7 mouse cellular contexts compared by ENCODE assay signal in the genomic region with DNA sequence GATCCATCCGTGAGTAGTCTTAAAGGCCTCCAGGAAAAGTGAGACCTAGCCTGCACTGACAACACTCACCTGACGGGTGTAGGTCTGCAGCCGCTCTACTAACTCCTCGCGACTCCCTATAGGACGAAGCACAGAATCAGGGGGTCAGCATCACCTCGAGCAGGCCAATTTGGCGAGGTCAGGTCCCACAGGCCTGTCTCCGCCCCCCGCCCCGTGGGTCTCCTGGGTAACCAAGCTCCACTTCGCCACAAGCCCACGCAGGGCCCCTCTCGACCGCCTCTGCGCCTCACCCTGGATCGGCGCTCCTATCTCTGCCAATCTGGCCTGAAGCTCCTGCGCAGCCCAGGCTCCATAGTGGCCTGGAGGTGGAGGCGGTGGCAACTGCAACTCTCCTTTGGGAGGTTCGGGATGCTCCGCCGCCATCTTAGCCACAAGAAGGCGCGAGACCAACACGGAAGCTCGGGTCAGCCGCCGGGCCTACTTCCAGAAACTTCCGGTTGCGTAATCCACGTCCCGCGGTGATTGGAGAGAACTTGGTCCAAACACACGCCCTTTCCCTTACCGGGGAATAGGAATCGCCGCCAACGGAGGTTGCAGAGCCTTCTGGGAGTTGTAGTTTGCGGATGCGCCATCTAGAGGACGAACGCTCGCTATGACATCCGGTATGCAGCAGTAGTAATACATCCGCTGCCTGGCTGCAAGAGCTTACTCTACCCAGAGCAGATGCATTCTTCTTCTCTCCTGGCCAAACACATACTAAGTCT. TPM values are rescaled to one million over a fixed set of nuclear protein-coding genes. Genes with fewer than 3 reads are reported as not detected.
A peak's percentile ranks its signal among the peaks of the same experiment; 100 is the strongest.
DNase-seq lines count a peak whose midpoint lies in the region; ATAC-seq lines count a peak whose summit lies in the region.

TSS of gene Sf3b2 (minus strand) at position 484 of the 764 bp plus-strand sequence.

- peak within 1 kb of the TSS; percentile 82 for H3K4me2 ChIP-seq in intestine, embryonic 15.5 days (replicated peaks)

- peak; percentile 98 for ATAC-seq in intestine, embryonic 15.5 days

- DNase-seq in adrenal gland, adult 2 months: peak; percentile 99
- peak; percentile 99 for DNase-seq in embryo, embryonic 11.5 days (ENCODE audit: low read depth, low spot score)
- peak; percentile 97 to 98 for DNase-seq in gastrocnemius, postnatal 36 days
- DNase-seq in left cerebral cortex, postnatal 25 days (ENCODE audit: low spot score in 2 of 2): peak; percentile 98 to 100
- DNase-seq in midbrain, embryonic 10.5 days (ENCODE audit: low spot score): peak; percentile 98
- DNase-seq in right cerebral cortex, postnatal 4 days: peak; percentile 97

- H3K9ac ChIP-seq in intestine, embryonic 15.5 days: peak within 1 kb of the TSS; percentile 91

- no peaks in the 10 kb centered on the region for H3K27me3 ChIP-seq in intestine, embryonic 15.5 days (replicated peaks)
- no peaks in the 10 kb centered on the region for H3K27me3 ChIP-seq in midbrain, embryonic 10.5 days (ENCODE audit: low read depth, poor library complexity, severe bottlenecking)

- H3K36me3 ChIP-seq in intestine, embryonic 15.5 days: peaks cover 20% of the 10 kb centered on the region
- H3K36me3 ChIP-seq in midbrain, embryonic 10.5 days: peaks cover 43% of the 10 kb centered on the region

- H3K4me1 ChIP-seq in intestine, embryonic 15.5 days (replicated peaks): peaks cover 23% of the 10 kb centered on the region
- H3K4me1 ChIP-seq in midbrain, embryonic 10.5 days: peaks cover 53% of the 10 kb centered on the region

- intact Hi-C loops in gastrocnemius, postnatal 36 days (cut with DNase I): no loop called here
- intact Hi-C loops in left cerebral cortex, postnatal 25 days (cut with DNase I): loop anchor here (1.0 to 5.0 kb wide), 2 partner anchors 22 to 72 kb away; partner anchors contain the start of genes Banf1, Eif1ad and Pacs1

- no peaks in the 10 kb centered on the region for H3K9me3 ChIP-seq in intestine, embryonic 15.5 days
- no peaks in the 10 kb centered on the region for H3K9me3 ChIP-seq in midbrain, embryonic 10.5 days (replicated peaks)

- H3K27ac ChIP-seq in intestine, embryonic 15.5 days: peak within 1 kb of the TSS; percentile 77
- H3K27ac ChIP-seq in midbrain, embryonic 10.5 days (replicated peaks): peak within 1 kb of the TSS; percentile 96

- WGBS in intestine, embryonic 15.5 days: under 1% methylated on average over 46 of the region's 46 CpGs
- WGBS in midbrain, embryonic 10.5 days: under 1% methylated on average over 46 of the region's 46 CpGs

- H3K4me3 ChIP-seq in intestine, embryonic 15.5 days (replicated peaks): peak within 1 kb of the TSS; percentile 94
- peak within 1 kb of the TSS; percentile 95 for H3K4me3 ChIP-seq in midbrain, embryonic 10.5 days

RNA-seq across cellular contexts. Expression of gene Sf3b2, which starts in this region (rescaled TPM):
- total RNA-seq in adrenal gland, adult 2 months (2021): 100 to 1,000 TPM; 165 to 171 TPM
- polyA plus RNA-seq in adrenal gland, adult 2 months (2012; rRNA removed): 161 and 235 TPM in 2 replicates
- 10 to 100 TPM; 63.4 to 65.9 TPM for total RNA-seq in gastrocnemius, postnatal 36 days (2021)
- 282 and 289 TPM in 2 replicates for polyA plus RNA-seq in intestine, embryonic 15.5 days (2015; fragmentation: Nextera tagmentation; extraction: Ambion mirVana)
- total RNA-seq in left cerebral cortex, postnatal 25 days (2021): 100 to 1,000 TPM; 196 to 198 TPM
- 468 and 500 TPM in 2 replicates for polyA plus RNA-seq in midbrain, embryonic 10.5 days (2016; fragmentation: Nextera tagmentation; extraction: Ambion mirVana)

Comparison
In these comparisons a context has a peak if more than half of its experiments do, and no peak if none do; other contexts are left out.
1. Peak in every context shown above with its lines: DNase-seq, ATAC-seq, H3K4me3 ChIP-seq and H3K27ac ChIP-seq.